Mouse (Mus musculus): ENCODE measurements around the gene Gm45062. TPM values are rescaled to one million over a fixed set of nuclear protein-coding genes. Genes with fewer than 3 reads are reported as not detected.

Gm45062 gene
- polyA plus RNA-seq, 1 experiment from 2014 or later, result 8.1 TPM

GRCm38 (mm10) chr6:8631362-8631761 is 372.1 kb downstream of the Gm45062 start:
- ATAC-seq (ENCODE audit: extremely low read depth, insufficient number of reproducible peaks, low FRiP score, low TSS enrichment), result no peak
- Histone ChIP-seq H3K4me1 (0 out of 2 replicates have a peak, but pooled peaks cover 7% of the 10 kb centered on the region), H3K9me3 (no peaks in the 10 kb centered on the region), H3K27ac (replicated peaks) (no peak overlapping the region), H3K36me3 (peaks cover 3% of the 10 kb centered on the region), H3K4me2 (no peak overlapping the region), H3K27me3 (replicated peaks) (no peaks in the 10 kb centered on the region), H3K4me3 (no peak overlapping the region), H3K9ac (no peak overlapping the region)
- WGBS, result 81% methylated on average over 8 of the region's 8 CpGs

- ATAC-seq (ENCODE audit: extremely low read depth, insufficient number of reproducible peaks, low FRiP score, low TSS enrichment), result no peak
Measured at GRCm38 (mm10) chr6:8631986-8632632, 372.9 kb downstream of the Gm45062 start.

GRCm38 (mm10) chr6:8632701-8633100 is 373.5 kb downstream of the Gm45062 start:
- Histone ChIP-seq H3K36me3 (peaks cover 10% of the 10 kb centered on the region), H3K4me2 (no peak overlapping the region), H3K27me3 (replicated peaks) (no peaks in the 10 kb centered on the region), H3K9me3 (no peaks in the 10 kb centered on the region), H3K4me1 (0 out of 2 replicates have a peak, but pooled peaks cover 7% of the 10 kb centered on the region), H3K9ac (no peak overlapping the region), H3K4me3 (no peak overlapping the region), H3K27ac (replicated peaks) (no peak overlapping the region)
- no peak for ATAC-seq (ENCODE audit: extremely low read depth, insufficient number of reproducible peaks, low FRiP score, low TSS enrichment)
- WGBS, result 86% methylated on average over 4 of the region's 4 CpGs

More at GRCm38 (mm10) chr6:8631986-8632632, 372.9 kb downstream of the Gm45062 start:
- Histone ChIP-seq H3K36me3 (peaks cover 10% of the 10 kb centered on the region), H3K4me2 (no peak overlapping the region), H3K4me3 (no peak overlapping the region), H3K9ac (no peak overlapping the region), H3K9me3 (no peaks in the 10 kb centered on the region), H3K27me3 (replicated peaks) (no peaks in the 10 kb centered on the region), H3K4me1 (0 out of 2 replicates have a peak, but pooled peaks cover 7% of the 10 kb centered on the region), H3K27ac (replicated peaks) (no peak overlapping the region)
- WGBS, result 42% methylated on average over 5 of the region's 5 CpGs

DNA sequence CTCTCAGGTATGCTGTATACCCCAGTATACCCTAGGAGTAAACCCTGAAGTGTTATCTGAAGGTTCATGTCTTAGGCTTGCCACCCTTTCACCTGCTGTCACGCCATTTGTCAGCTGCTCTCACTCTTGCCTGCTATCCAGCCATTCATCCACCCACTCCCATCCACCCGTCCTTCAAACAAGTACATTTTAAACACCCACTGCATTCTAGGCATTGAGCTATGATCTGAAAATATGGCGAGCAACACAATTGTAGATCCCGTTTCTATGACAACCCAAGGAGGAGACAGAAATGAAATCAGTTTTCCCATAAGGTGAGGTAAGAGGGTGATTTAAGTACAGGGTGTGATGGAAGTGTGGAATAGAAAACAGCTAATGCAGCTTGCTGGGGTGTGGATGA is 378.9 kb downstream of the Gm45062 start:
- Histone ChIP-seq H3K9ac (no peak overlapping the region), H3K4me2 (no peak overlapping the region), H3K36me3 (peaks cover 27% of the 10 kb centered on the region), H3K27ac (replicated peaks) (no peak overlapping the region), H3K9me3 (no peaks in the 10 kb centered on the region), H3K4me1 (no peaks in the 10 kb centered on the region), H3K4me3 (no peak overlapping the region), H3K27me3 (replicated peaks) (no peaks in the 10 kb centered on the region)
- no peak for ATAC-seq (ENCODE audit: extremely low read depth, insufficient number of reproducible peaks, low FRiP score, low TSS enrichment)
- WGBS, result 82% methylated on average over 4 of the region's 4 CpGs

- Histone ChIP-seq H3K4me1 (no peaks in the 10 kb centered on the region), H3K27ac (replicated peaks) (no peak overlapping the region), H3K4me2 (no peak overlapping the region), H3K27me3 (replicated peaks) (no peaks in the 10 kb centered on the region), H3K4me3 (no peak overlapping the region), H3K9ac (no peak overlapping the region), H3K9me3 (no peaks in the 10 kb centered on the region), H3K36me3 (peaks cover 27% of the 10 kb centered on the region)
- 74% methylated on average over 4 of the region's 4 CpGs for WGBS
- no peak for ATAC-seq (ENCODE audit: extremely low read depth, insufficient number of reproducible peaks, low FRiP score, low TSS enrichment)
Measured at GRCm38 (mm10) chr6:8638899-8639298, 379.6 kb downstream of the Gm45062 start.

GRCm38 (mm10) chr6:8639526-8639925 is 380.3 kb downstream of the Gm45062 start:
- H3K27ac ChIP-seq (replicated peaks), result no peak overlapping the region
- no peak overlapping the region for H3K4me3 ChIP-seq
- H3K4me2 ChIP-seq, result no peak overlapping the region
- peaks cover 27% of the 10 kb centered on the region for H3K36me3 ChIP-seq
- H3K4me1 ChIP-seq, result no peaks in the 10 kb centered on the region
- H3K9ac ChIP-seq, result no peak overlapping the region
- no peaks in the 10 kb centered on the region for H3K9me3 ChIP-seq
- H3K27me3 ChIP-seq (replicated peaks), result no peaks in the 10 kb centered on the region
- no peak for ATAC-seq (ENCODE audit: extremely low read depth, insufficient number of reproducible peaks, low FRiP score, low TSS enrichment)
- 77% methylated on average over 2 of the region's 2 CpGs for WGBS

DNA sequence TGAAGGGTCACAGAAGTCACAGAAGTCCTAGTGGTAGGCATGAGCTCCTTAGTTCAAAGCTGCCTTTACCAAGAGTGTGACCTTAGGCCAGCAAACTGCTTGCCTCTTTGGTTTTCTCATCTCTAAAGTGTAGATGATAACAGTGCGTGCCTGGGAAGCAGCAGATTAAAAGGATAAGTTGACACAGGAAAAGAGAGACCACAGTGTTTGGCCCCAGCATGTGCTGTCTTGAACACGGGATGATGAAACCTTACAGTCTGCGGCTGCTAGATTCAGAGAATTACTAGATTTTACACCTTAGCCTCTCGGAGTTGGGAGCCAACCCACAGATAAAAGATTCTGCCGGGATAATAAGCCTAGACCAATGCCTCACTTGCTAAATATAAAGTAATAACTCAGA is 381.6 kb downstream of the Gm45062 start:
- no peak for ATAC-seq (ENCODE audit: extremely low read depth, insufficient number of reproducible peaks, low FRiP score, low TSS enrichment)
- WGBS, result 73% methylated on average over 5 of the region's 5 CpGs
- Histone ChIP-seq H3K27me3 (replicated peaks) (no peaks in the 10 kb centered on the region), H3K4me3 (no peak overlapping the region), H3K27ac (replicated peaks) (no peak overlapping the region), H3K36me3 (peaks cover 27% of the 10 kb centered on the region), H3K4me1 (no peaks in the 10 kb centered on the region), H3K4me2 (no peak overlapping the region), H3K9me3 (no peaks in the 10 kb centered on the region), H3K9ac (no peak overlapping the region)

- 82% methylated on average over 10 of the region's 10 CpGs for WGBS
- Histone ChIP-seq H3K4me1 (peaks cover 11% of the 10 kb centered on the region), H3K4me3 (no peak overlapping the region), H3K9me3 (no peaks in the 10 kb centered on the region), H3K4me2 (no peak overlapping the region), H3K27ac (replicated peaks) (no peak overlapping the region), H3K36me3 (peaks cover 9% of the 10 kb centered on the region; the same call in 1 of the 2 replicates), H3K9ac (no peak overlapping the region), H3K27me3 (replicated peaks) (no peaks in the 10 kb centered on the region)
- ATAC-seq (ENCODE audit: extremely low read depth, insufficient number of reproducible peaks, low FRiP score, low TSS enrichment), result no peak
Measured at GRCm38 (mm10) chr6:8644703-8645102, 385.5 kb downstream of the Gm45062 start.

- Histone ChIP-seq H3K27me3 (replicated peaks) (no peaks in the 10 kb centered on the region), H3K4me2 (no peak overlapping the region), H3K27ac (replicated peaks) (no peak overlapping the region), H3K36me3 (peaks cover 13% of the 10 kb centered on the region), H3K9ac (no peak overlapping the region), H3K9me3 (no peaks in the 10 kb centered on the region), H3K4me1 (peaks cover 11% of the 10 kb centered on the region), H3K4me3 (no peak overlapping the region)
- 83% methylated on average over 2 of the region's 2 CpGs for WGBS
- no peak for ATAC-seq (ENCODE audit: extremely low read depth, insufficient number of reproducible peaks, low FRiP score, low TSS enrichment)
Measured at GRCm38 (mm10) chr6:8645708-8646107, 386.5 kb downstream of the Gm45062 start.

Other genes starting within 250 kb of the Gm45062 start
- 0.06 and 0.19 TPM in 2 replicates for gene Col28a1, start 66.8 kb upstream of the Gm45062 start, polyA plus RNA-seq (2015; fragmentation: Nextera tagmentation; extraction: Ambion mirVana)
- 15.8 and 16.5 TPM in 2 replicates for gene Mios, start 50.2 kb upstream of the Gm45062 start, polyA plus RNA-seq (2015; fragmentation: Nextera tagmentation; extraction: Ambion mirVana)
- 105 and 112 TPM in 2 replicates for gene Rpa3, start 277 bp upstream of the Gm45062 start, polyA plus RNA-seq (2015; fragmentation: Nextera tagmentation; extraction: Ambion mirVana)
- gene Umad1, start 162 bp upstream of the Gm45062 start, polyA plus RNA-seq (2015; fragmentation: Nextera tagmentation; extraction: Ambion mirVana), result 23.4 and 25.6 TPM in 2 replicates

Data from heart, embryonic 13.5 days (tissue).